Mouse (Mus musculus) lung, embryonic 14.5 days (tissue): ENCODE results near the gene Aff3. TPM values are rescaled to one million over a fixed set of nuclear protein-coding genes. Genes with fewer than 3 reads are reported as not detected.

Source experiments
- ATAC-seq: fragments of 200-750 bp; cut with Nextera tagmentation; 2 replicates; pipeline ENCODE4 v1.8.0; 2017; ENCODE audit warnings: mild to moderate bottlenecking, moderate TSS enrichment, moderate library complexity; ENCODE audit not compliant: insufficient read depth
- DNase-seq: peaks from one replicate; pipeline ENCODE4 v3.0.0-alpha.2; 2015
- H3K27ac ChIP-seq: fragments of 300-500 bp; sonication (generic); 2 replicates; pipeline ENCODE4 v1.5.1; 2014; ENCODE audit warnings: low read depth, mild to moderate bottlenecking, moderate library complexity
- H3K27me3 ChIP-seq: fragments of 300-500 bp; sonication (generic); 2 replicates; pipeline ENCODE4 v1.6.1; 2014; ENCODE audit warnings: low read length, control low read depth; ENCODE audit not compliant: insufficient read depth
- H3K36me3 ChIP-seq: fragments of 300-500 bp; sonication (generic); 2 replicates; pipeline ENCODE4 v1.6.1; 2014; ENCODE audit warnings: control low read depth; ENCODE audit not compliant: insufficient read depth
- H3K4me1 ChIP-seq: fragments of 300-500 bp; sonication (generic); 2 replicates; pipeline ENCODE4 v1.6.1; 2014; ENCODE audit warnings: antibody characterized with exemption, control low read depth; ENCODE audit not compliant: insufficient read depth
- H3K4me2 ChIP-seq: fragments of 300-500 bp; sonication (generic); 2 replicates; pipeline ENCODE4 v1.6.1; 2014; ENCODE audit warnings: mild to moderate bottlenecking
- H3K4me3 ChIP-seq: fragments of 300-500 bp; sonication (generic); 2 replicates; pipeline ENCODE4 v1.5.1; 2014; ENCODE audit warnings: low read depth, low read length
- H3K9ac ChIP-seq: fragments of 300-500 bp; sonication (generic); 2 replicates; pipeline ENCODE4 v1.6.1; 2014
- H3K9me3 ChIP-seq: fragments of 300-500 bp; sonication (generic); 2 replicates; pipeline ENCODE4 v1.6.1; 2016; ENCODE audit warnings: low read depth, low read length, control low read depth
- CTCF ChIP-seq: IDR thresholded peaks from 2 replicates; pipeline ENCODE4 v1.5.1; 2016; ENCODE audit warnings: antibody characterized with exemption, low read depth
- WGBS: fragments of 180-500 bp; shearing (Covaris S2); extraction: QIAGEN DNeasy Blood & Tissue Kit; methylation state at CpG from one replicate; pipeline ENCODE4 v1.1.7; 2014; 5-methylcytosine and 5-hydroxymethylcytosine counted together
- polyA plus RNA-seq: library from polyadenylated mRNA; unstranded; fragments of >200 nt; fragmentation: Nextera tagmentation; extraction: Ambion mirVana; gene quantifications from 2 replicates; pipeline ENCODE4 v1.2.1, GENCODE M21; 2014

Gene Aff3
- polyA plus RNA-seq, 1 experiment from 2014 or later = 15.2 TPM

DNA sequence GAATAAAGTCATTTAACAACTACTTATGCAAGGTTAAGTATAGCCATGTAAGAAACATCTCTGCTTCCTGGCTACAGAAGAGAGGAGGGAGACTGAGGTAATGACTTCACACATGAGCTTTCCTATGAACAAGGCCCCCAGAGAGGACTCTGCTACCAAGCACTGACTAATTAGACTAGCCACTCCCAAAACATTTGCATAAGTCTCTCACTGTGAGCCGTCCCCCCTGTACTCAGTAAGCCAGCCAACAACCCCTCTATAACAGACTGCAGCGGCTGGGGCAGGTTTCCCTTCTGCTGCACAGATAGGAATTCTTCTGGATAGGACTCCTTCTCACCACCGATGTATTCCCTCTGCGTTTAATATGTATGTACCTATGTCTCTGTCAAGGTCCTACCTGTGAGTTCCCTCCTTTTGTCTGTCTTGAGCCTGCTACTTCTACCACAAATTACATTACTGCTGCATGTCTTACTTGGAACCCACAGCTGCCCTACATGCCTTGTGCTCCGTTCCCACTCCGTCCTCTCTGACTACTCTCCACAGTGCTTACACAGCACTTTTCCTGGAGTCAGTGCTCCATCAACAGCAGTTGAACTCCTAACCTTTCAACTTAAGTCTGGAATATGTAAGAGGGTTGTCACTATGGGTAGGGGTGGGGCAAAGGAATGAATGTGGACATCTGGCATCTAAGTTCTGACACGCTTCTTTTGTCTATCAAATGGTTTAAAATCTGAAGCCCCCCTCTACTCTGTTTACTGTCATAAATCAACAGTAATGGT lies 197.3 kb downstream of the Aff3 start:
- H3K4me2 ChIP-seq = no peak overlapping the region
- H3K36me3 ChIP-seq = no peaks in the 10 kb centered on the region
- no peaks in the 10 kb centered on the region for H3K27me3 ChIP-seq
- H3K27ac ChIP-seq = no peak overlapping the region
- no peaks in the 10 kb centered on the region for H3K9me3 ChIP-seq
- DNase-seq = peak; percentile 39
- no peak overlapping the region for H3K4me3 ChIP-seq
- no peak for TF ChIP-seq CTCF
- WGBS = 40% methylated on average over 7 of the region's 7 CpGs
- no peaks in the 10 kb centered on the region for H3K4me1 ChIP-seq
- ATAC-seq = peak; percentile 62; the same call in 1 of the 2 replicates
- no peak overlapping the region for H3K9ac ChIP-seq

DNA sequence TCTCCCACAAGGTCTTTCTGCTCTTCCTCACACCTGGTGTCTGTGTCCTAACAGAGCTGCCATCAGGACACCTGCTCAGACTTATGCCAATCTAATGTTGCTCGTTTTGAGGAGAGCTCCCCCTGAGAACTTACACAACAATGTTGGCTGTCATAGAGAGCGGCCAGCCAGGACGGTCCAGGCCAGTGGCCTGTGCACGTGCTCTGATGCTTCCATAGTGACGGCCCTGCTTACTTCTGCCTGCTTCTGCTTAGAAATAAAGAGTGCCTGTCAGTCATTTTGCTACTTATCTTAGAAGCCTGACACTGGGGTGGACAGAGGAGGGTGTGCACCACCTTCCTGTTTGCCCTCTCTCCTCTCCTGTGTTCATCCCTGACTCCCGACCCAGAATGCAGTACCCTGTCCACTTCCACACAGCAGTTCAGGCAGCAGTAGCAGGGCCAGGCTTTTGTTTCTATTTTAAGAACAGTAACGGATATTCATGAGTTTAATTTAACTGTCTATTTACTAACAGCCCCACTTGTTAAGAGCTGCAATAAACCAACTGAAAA lies 208.0 kb downstream of the Aff3 start:
- no peaks in the 10 kb centered on the region for H3K27me3 ChIP-seq
- no peak overlapping the region for H3K4me2 ChIP-seq
- TF ChIP-seq CTCF = no peak
- no peaks in the 10 kb centered on the region for H3K36me3 ChIP-seq
- no peak overlapping the region for H3K9ac ChIP-seq
- no peaks in the 10 kb centered on the region for H3K9me3 ChIP-seq
- ATAC-seq = no peak
- DNase-seq = no peak
- 64% methylated on average over 7 of the region's 7 CpGs for WGBS
- H3K4me3 ChIP-seq = no peak overlapping the region
- H3K27ac ChIP-seq = no peak overlapping the region
- 0 out of 2 replicates have a peak, but pooled peaks cover 3% of the 10 kb centered on the region for H3K4me1 ChIP-seq

GRCm38 (mm10) chr1:38454921-38455320 lies 209.8 kb downstream of the Aff3 start:
- TF ChIP-seq CTCF = no peak
- no peak overlapping the region for H3K4me3 ChIP-seq
- H3K36me3 ChIP-seq = no peaks in the 10 kb centered on the region
- 65% methylated on average over 8 of the region's 8 CpGs for WGBS
- H3K27me3 ChIP-seq = no peaks in the 10 kb centered on the region
- DNase-seq (no peak), ATAC-seq (no peak)
- no peak overlapping the region for H3K9ac ChIP-seq
- H3K27ac ChIP-seq = no peak overlapping the region
- no peaks in the 10 kb centered on the region for H3K9me3 ChIP-seq
- H3K4me1 ChIP-seq = no peaks in the 10 kb centered on the region
- H3K4me2 ChIP-seq = no peak overlapping the region

GRCm38 (mm10) chr1:38451367-38451766 lies 213.4 kb downstream of the Aff3 start:
- Histone ChIP-seq H3K4me1 (no peaks in the 10 kb centered on the region; the same call in 1 of the 2 replicates), H3K27ac (no peak overlapping the region), H3K4me3 (no peak overlapping the region), H3K27me3 (no peaks in the 10 kb centered on the region), H3K9ac (no peak overlapping the region), H3K36me3 (no peaks in the 10 kb centered on the region), H3K4me2 (no peak overlapping the region), H3K9me3 (no peaks in the 10 kb centered on the region)
- TF ChIP-seq CTCF = no peak
- ATAC-seq (peak; percentile 50; the same call in 1 of the 2 replicates), DNase-seq (peak; percentile 43)
- WGBS = 58% methylated on average over 6 of the region's 6 CpGs

GRCm38 (mm10) chr1:38450677-38451076 lies 214.1 kb downstream of the Aff3 start:
- Histone ChIP-seq H3K4me3 (no peak overlapping the region), H3K4me2 (no peak overlapping the region), H3K27me3 (no peaks in the 10 kb centered on the region), H3K27ac (no peak overlapping the region), H3K9me3 (no peaks in the 10 kb centered on the region), H3K4me1 (no peaks in the 10 kb centered on the region; the same call in 1 of the 2 replicates), H3K36me3 (no peaks in the 10 kb centered on the region), H3K9ac (no peak overlapping the region)
- WGBS = 75% methylated on average over 12 of the region's 12 CpGs
- no peak for TF ChIP-seq CTCF
- DNase-seq (peak; percentile 44), ATAC-seq (peak; percentile 18; the same call in 1 of the 2 replicates)

GRCm38 (mm10) chr1:38449816-38450478 lies 214.8 kb downstream of the Aff3 start:
- no peaks in the 10 kb centered on the region; the same call in 1 of the 2 replicates for H3K4me1 ChIP-seq
- TF ChIP-seq CTCF = no peak
- no peak overlapping the region for H3K4me3 ChIP-seq
- H3K27me3 ChIP-seq = no peaks in the 10 kb centered on the region
- DNase-seq (no peak), ATAC-seq (no peak)
- H3K36me3 ChIP-seq = no peaks in the 10 kb centered on the region
- no peak overlapping the region for H3K9ac ChIP-seq
- H3K27ac ChIP-seq = no peak overlapping the region
- WGBS = 43% methylated on average over 7 of the region's 7 CpGs
- no peak overlapping the region for H3K4me2 ChIP-seq
- H3K9me3 ChIP-seq = no peaks in the 10 kb centered on the region

GRCm38 (mm10) chr1:38448854-38449253 lies 215.9 kb downstream of the Aff3 start:
- Histone ChIP-seq H3K27me3 (no peaks in the 10 kb centered on the region), H3K4me1 (no peaks in the 10 kb centered on the region; the same call in 1 of the 2 replicates), H3K9me3 (no peaks in the 10 kb centered on the region), H3K4me3 (no peak overlapping the region), H3K4me2 (no peak overlapping the region), H3K9ac (no peak overlapping the region), H3K27ac (no peak overlapping the region), H3K36me3 (no peaks in the 10 kb centered on the region)
- DNase-seq = no peak
- no peak for ATAC-seq
- TF ChIP-seq CTCF = no peak
- 48% methylated on average over 3 of the region's 3 CpGs for WGBS
